Mouse (Mus musculus) hindbrain, embryonic 16.5 days (tissue): ENCODE data around the gene Csnk1g1. TPM values are rescaled to one million over a fixed set of nuclear protein-coding genes. Genes with fewer than 3 reads are reported as not detected.
A peak's percentile ranks its signal among the peaks of the same experiment; 100 is the strongest.

Source experiments
- ATAC-seq: fragments of 200-750 bp; cut with Nextera tagmentation; 2 replicates; pipeline ENCODE4 v1.8.0; 2017; ENCODE audit warnings: moderate TSS enrichment, moderate library complexity
- H3K27ac ChIP-seq: fragments of 300-500 bp; sonication (generic); 2 replicates; pipeline ENCODE4 v1.5.1; 2014; ENCODE audit warnings: low read depth, mild to moderate bottlenecking, control low read depth, low read length, moderate library complexity
- H3K27me3 ChIP-seq: fragments of 300-500 bp; sonication (generic); replicated peaks from 2 replicates; pipeline ENCODE4 v1.6.1; 2014; ENCODE audit warnings: low read length; ENCODE audit not compliant: control insufficient read depth, insufficient read depth
- H3K36me3 ChIP-seq: fragments of 300-500 bp; sonication (generic); 2 replicates; pipeline ENCODE4 v1.6.1; 2014; ENCODE audit warnings: mild to moderate bottlenecking, low read length, moderate library complexity, mixed read lengths; ENCODE audit not compliant: control insufficient read depth, insufficient read depth
- H3K4me1 ChIP-seq: fragments of 300-500 bp; sonication (generic); 2 replicates; pipeline ENCODE4 v1.6.1; 2014; ENCODE audit warnings: low read depth, low read length; ENCODE audit not compliant: control insufficient read depth, insufficient read depth
- H3K4me2 ChIP-seq: fragments of 300-500 bp; sonication (generic); 2 replicates; pipeline ENCODE4 v1.6.1; 2014; ENCODE audit warnings: mild to moderate bottlenecking, low read length, control low read depth, moderate library complexity
- H3K4me3 ChIP-seq: fragments of 300-500 bp; sonication (generic); 2 replicates; pipeline ENCODE4 v1.5.1; 2014; ENCODE audit warnings: mild to moderate bottlenecking, low read length, control low read depth, moderate library complexity
- H3K9ac ChIP-seq: fragments of 300-500 bp; sonication (generic); 2 replicates; pipeline ENCODE4 v1.6.1; 2014; ENCODE audit warnings: low read depth, mild to moderate bottlenecking, control low read depth, low read length, moderate library complexity
- H3K9me3 ChIP-seq: fragments of 300-500 bp; sonication (generic); 2 replicates; pipeline ENCODE4 v1.6.1; 2014; ENCODE audit warnings: mild to moderate bottlenecking, low read length, moderate library complexity; ENCODE audit not compliant: control insufficient read depth
- WGBS: fragments of 180-500 bp; shearing (Covaris S2); extraction: QIAGEN DNeasy Blood & Tissue Kit; methylation state at CpG from one replicate; pipeline ENCODE4 v1.1.7; 2014; 5-methylcytosine and 5-hydroxymethylcytosine counted together
- polyA plus RNA-seq: library from polyadenylated mRNA; unstranded; fragments of >200 nt; fragmentation: Nextera tagmentation; extraction: Ambion mirVana; gene quantifications from 2 replicates; pipeline ENCODE4 v1.2.1, GENCODE M21; 2015

Csnk1g1 gene
- polyA plus RNA-seq, 1 experiment from 2014 or later = 20.7 TPM

GRCm38 (mm10) chr9:66068971-66069391 is 160.3 kb downstream of the Csnk1g1 start:
- H3K4me1 ChIP-seq = peaks cover 10% of the 10 kb centered on the region
- H3K4me2 ChIP-seq = peak overlapping the region; percentile 93
- 0 out of 2 replicates have a peak, but pooled peaks cover 8% of the 10 kb centered on the region for H3K27me3 ChIP-seq
- H3K9me3 ChIP-seq = no peaks in the 10 kb centered on the region
- peak; percentile 68 for ATAC-seq
- H3K27ac ChIP-seq = no peak overlapping the region
- H3K9ac ChIP-seq = peak overlapping the region; percentile 72
- 2% methylated on average over 30 of the region's 30 CpGs for WGBS
- peak overlapping the region; percentile 62 for H3K4me3 ChIP-seq
- H3K36me3 ChIP-seq = peaks cover 27% of the 10 kb centered on the region

GRCm38 (mm10) chr9:66069583-66069982 is 160.9 kb downstream of the Csnk1g1 start, which contains the start of gene Snx22:
TSS of gene Snx22 (minus strand) at chr9:66069719.
- Histone ChIP-seq H3K36me3 (peaks cover 21% of the 10 kb centered on the region), H3K9ac (peak within 1 kb of the TSS; percentile 72), H3K27me3 (0 out of 2 replicates have a peak, but pooled peaks cover 8% of the 10 kb centered on the region), H3K27ac (no peak within 1 kb of the TSS), H3K4me1 (peaks cover 10% of the 10 kb centered on the region), H3K9me3 (no peaks in the 10 kb centered on the region), H3K4me2 (peak within 1 kb of the TSS; percentile 93), H3K4me3 (peak within 1 kb of the TSS; percentile 62)
- WGBS = under 1% methylated on average over 21 of the region's 22 CpGs
- peak; percentile 92 for ATAC-seq

- Histone ChIP-seq H3K4me1 (peaks cover 10% of the 10 kb centered on the region), H3K9me3 (no peaks in the 10 kb centered on the region), H3K9ac (no peak overlapping the region), H3K27ac (no peak overlapping the region), H3K36me3 (peaks cover 20% of the 10 kb centered on the region), H3K4me3 (no peak overlapping the region), H3K27me3 (0 out of 2 replicates have a peak, but pooled peaks cover 8% of the 10 kb centered on the region), H3K4me2 (no peak overlapping the region)
- WGBS = 94% methylated on average over 5 of the region's 5 CpGs
- no peak for ATAC-seq
These were observed 161.4 kb downstream of the Csnk1g1 start for GRCm38 (mm10) chr9:66070151-66070550.

GRCm38 (mm10) chr9:66072754-66073153 is 164.0 kb downstream of the Csnk1g1 start:
- H3K9ac ChIP-seq = no peak overlapping the region
- H3K4me1 ChIP-seq = peaks cover 10% of the 10 kb centered on the region
- 0 out of 2 replicates have a peak, but pooled peaks cover 6% of the 10 kb centered on the region for H3K27me3 ChIP-seq
- H3K4me2 ChIP-seq = no peak overlapping the region
- no peak overlapping the region for H3K27ac ChIP-seq
- no peak overlapping the region for H3K4me3 ChIP-seq
- ATAC-seq = no peak
- WGBS = 90% methylated on average over 7 of the region's 7 CpGs
- no peaks in the 10 kb centered on the region for H3K36me3 ChIP-seq
- H3K9me3 ChIP-seq = no peaks in the 10 kb centered on the region

GRCm38 (mm10) chr9:66078072-66078471 is 169.3 kb downstream of the Csnk1g1 start:
- Histone ChIP-seq H3K4me2 (peak overlapping the region; percentile 37; the same call in 1 of the 2 replicates), H3K9ac (no peak overlapping the region; the same call in 1 of the 2 replicates), H3K27ac (peak overlapping the region; percentile 4; the same call in 1 of the 2 replicates)

GRCm38 (mm10) chr9:66078493-66078892 is 169.8 kb downstream of the Csnk1g1 start:
- H3K27ac ChIP-seq = peak overlapping the region; percentile 4; the same call in 1 of the 2 replicates
- peak; percentile 63 for ATAC-seq
- 12% methylated on average over 14 of the region's 14 CpGs for WGBS
- H3K9ac ChIP-seq = peak overlapping the region; percentile 31
- H3K4me3 ChIP-seq = no peak overlapping the region
- H3K4me2 ChIP-seq = peak overlapping the region; percentile 37
- no peaks in the 10 kb centered on the region for H3K36me3 ChIP-seq
- H3K4me1 ChIP-seq = 0 out of 2 replicates have a peak, but pooled peaks cover 2% of the 10 kb centered on the region
- H3K27me3 ChIP-seq = no peaks in the 10 kb centered on the region
- no peaks in the 10 kb centered on the region for H3K9me3 ChIP-seq

More at GRCm38 (mm10) chr9:66078072-66078471, 169.3 kb downstream of the Csnk1g1 start:
- Histone ChIP-seq H3K27me3 (no peaks in the 10 kb centered on the region), H3K36me3 (no peaks in the 10 kb centered on the region), H3K9me3 (no peaks in the 10 kb centered on the region), H3K4me1 (0 out of 2 replicates have a peak, but pooled peaks cover 2% of the 10 kb centered on the region), H3K4me3 (no peak overlapping the region)
- 67% methylated on average over 3 of the region's 3 CpGs for WGBS
- no peak for ATAC-seq

GRCm38 (mm10) chr9:66080804-66081459 is 172.2 kb downstream of the Csnk1g1 start:
- whole genome bisulfite sequencing = 74% methylated on average over 3 of the region's 3 CpGs
- Histone ChIP-seq H3K4me1 (0 out of 2 replicates have a peak, but pooled peaks cover 2% of the 10 kb centered on the region), H3K9ac (no peak overlapping the region)

GRCm38 (mm10) chr9:66081999-66082398 is 173.3 kb downstream of the Csnk1g1 start:
- no peak overlapping the region for H3K27ac ChIP-seq
- no peak overlapping the region for H3K4me2 ChIP-seq
- 0 out of 2 replicates have a peak, but pooled peaks cover 2% of the 10 kb centered on the region for H3K4me1 ChIP-seq
- no peak overlapping the region for H3K9ac ChIP-seq
- no peaks in the 10 kb centered on the region for H3K36me3 ChIP-seq
- no peaks in the 10 kb centered on the region for H3K9me3 ChIP-seq
- 85% methylated on average over 4 of the region's 4 CpGs for WGBS
- ATAC-seq = no peak
- H3K4me3 ChIP-seq = no peak overlapping the region
- H3K27me3 ChIP-seq = no peaks in the 10 kb centered on the region

More at GRCm38 (mm10) chr9:66080804-66081459, 172.2 kb downstream of the Csnk1g1 start:
- H3K9me3 ChIP-seq = no peaks in the 10 kb centered on the region
- no peaks in the 10 kb centered on the region for H3K27me3 ChIP-seq
- no peak overlapping the region for H3K27ac ChIP-seq
- H3K36me3 ChIP-seq = no peaks in the 10 kb centered on the region
- no peak for ATAC-seq
- no peak overlapping the region for H3K4me3 ChIP-seq
- no peak overlapping the region for H3K4me2 ChIP-seq

- Histone ChIP-seq H3K9me3 (no peaks in the 10 kb centered on the region), H3K9ac (no peak overlapping the region), H3K27me3 (no peaks in the 10 kb centered on the region), H3K4me1 (no peaks in the 10 kb centered on the region), H3K4me3 (no peak overlapping the region), H3K4me2 (no peak overlapping the region), H3K36me3 (peaks cover 9% of the 10 kb centered on the region), H3K27ac (no peak overlapping the region)
- WGBS = 78% methylated on average over 3 of the region's 3 CpGs
- ATAC-seq = no peak
These were observed 175.4 kb downstream of the Csnk1g1 start for GRCm38 (mm10) chr9:66084171-66084570.
